Mouse (Mus musculus) bone marrow, adult 2 months (tissue): ENCODE data around the gene Ccr7.

Experiments used
- CTCF ChIP-seq: fragments of 200-500 bp; IDR thresholded peaks from 2 replicates; pipeline ENCODE4 v1.5.1; 2011; ENCODE audit warnings: low read length, control low read depth; ENCODE audit not compliant: control insufficient read depth, insufficient read depth
- POLR2A ChIP-seq: fragments of 200-500 bp; IDR thresholded peaks from 2 replicates; pipeline ENCODE4 v1.6.1; 2011; ENCODE audit warnings: low read depth, mild to moderate bottlenecking, control low read depth, low read length, borderline replicate concordance; ENCODE audit not compliant: control insufficient read depth

DNA sequence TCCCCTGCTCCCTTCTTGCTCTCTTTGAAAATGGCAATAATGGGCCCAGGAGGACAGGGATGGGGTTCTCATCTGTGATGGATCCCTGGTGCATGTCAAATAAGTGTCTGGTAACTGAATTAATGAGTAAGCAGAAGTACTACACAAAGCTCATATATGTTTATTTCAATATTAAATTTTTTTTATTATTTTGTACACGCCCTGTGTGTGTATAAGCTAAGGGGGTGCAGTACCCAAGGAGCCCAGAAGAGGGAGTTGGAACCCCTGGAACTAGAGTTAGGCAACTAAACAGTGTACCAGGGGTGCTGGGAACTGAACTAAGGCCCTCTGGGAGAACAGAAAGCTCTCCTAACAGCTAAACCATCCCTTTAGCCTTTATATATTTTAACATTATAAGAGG lies 36.5 kb downstream of the Ccr7 start:
- TF ChIP-seq CTCF: no peak
- no peak for TF ChIP-seq POLR2A
